Mouse (Mus musculus) lung, adult 2 months (tissue): ENCODE data around the gene Aatf.

Experiments used
- CTCF ChIP-seq: fragments of 200-500 bp; IDR thresholded peaks from 2 replicates; pipeline ENCODE4 v1.5.1; 2011; ENCODE audit warnings: mild to moderate bottlenecking, low read length, control low read depth; ENCODE audit not compliant: insufficient read depth
- POLR2A ChIP-seq: fragments of 200-500 bp; IDR thresholded peaks from 2 replicates; pipeline ENCODE4 v1.6.1; 2011; ENCODE audit warnings: low read depth, mild to moderate bottlenecking, control low read depth, low read length, borderline replicate concordance; ENCODE audit errors: extremely low read depth

DNA sequence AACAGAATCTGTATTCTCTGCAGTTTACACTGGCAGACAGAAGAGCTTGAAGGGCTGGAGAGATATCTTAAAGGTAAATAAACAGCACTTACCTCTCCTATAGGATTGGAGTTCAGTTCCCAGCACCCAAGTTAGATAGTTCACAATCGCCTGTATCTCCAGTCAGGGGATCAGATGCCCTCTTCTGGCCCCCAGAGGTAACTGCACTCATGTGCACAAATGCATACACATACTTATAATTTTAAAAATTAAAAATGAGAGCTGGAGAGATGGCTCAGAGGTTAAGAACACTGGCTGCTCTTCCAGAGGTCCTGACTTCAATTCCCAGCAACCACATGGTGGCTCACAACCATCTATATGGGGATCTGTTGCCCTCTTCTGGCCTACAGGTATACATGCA lies 9.0 kb downstream of the Aatf start:
- TF ChIP-seq POLR2A = no peak
- no peak for TF ChIP-seq CTCF
